Mouse (Mus musculus) heart, adult 8-10 months (tissue): ENCODE measurements around the gene Camta1. TPM values are rescaled to one million over a fixed set of nuclear protein-coding genes. Genes with fewer than 3 reads are reported as not detected.
"Not testable (repeated sequence)": the region's sequence is repeated elsewhere in the genome, so short reads cannot be mapped to it uniquely, and the experiment has no call there.

Experiments used
- DNase-seq: peaks from one replicate; pipeline ENCODE4 v3.0.0; 2022; ENCODE audit warnings: low spot score
- total RNA-seq, 4 experiments: library from RNA; stranded (reverse); gene quantifications; 2 replicates each; pipeline ENCODE4 v1.2.4; 2022

Gene Camta1
- total RNA-seq, 4 experiments from 2014 or later, result 185 to 232 (median 202) TPM

- peak; percentile 80 for DNase-seq
Measured at GRCm38 (mm10) chr4:151073108-151073744, 788.5 kb downstream of the Camta1 start.

DNA sequence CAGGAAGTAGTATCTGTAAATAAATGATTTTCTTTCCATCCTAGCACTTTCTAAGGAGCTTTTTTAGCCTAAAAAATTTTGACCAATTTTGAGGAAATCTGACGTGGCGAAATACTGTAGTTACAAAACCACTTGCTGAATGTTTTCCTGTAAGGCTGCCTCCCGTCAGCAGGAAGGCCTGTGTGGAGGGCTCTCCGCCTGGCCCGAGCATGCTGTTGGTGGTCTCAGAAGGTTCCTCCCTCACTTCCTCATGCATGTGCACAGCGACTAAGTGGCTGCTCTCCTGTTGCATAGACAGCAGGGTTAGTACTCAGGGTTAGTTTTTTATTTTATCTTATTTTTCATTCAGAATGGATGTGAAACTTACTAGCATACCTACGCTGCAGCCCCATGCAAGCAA lies 790.7 kb downstream of the Camta1 start:
- no peak for DNase-seq

GRCm38 (mm10) chr4:151068751-151069150 lies 792.9 kb downstream of the Camta1 start:
- DNase-seq, result no peak

GRCm38 (mm10) chr4:151059566-151059965 lies 802.1 kb downstream of the Camta1 start:
- no peak for DNase-seq

DNA sequence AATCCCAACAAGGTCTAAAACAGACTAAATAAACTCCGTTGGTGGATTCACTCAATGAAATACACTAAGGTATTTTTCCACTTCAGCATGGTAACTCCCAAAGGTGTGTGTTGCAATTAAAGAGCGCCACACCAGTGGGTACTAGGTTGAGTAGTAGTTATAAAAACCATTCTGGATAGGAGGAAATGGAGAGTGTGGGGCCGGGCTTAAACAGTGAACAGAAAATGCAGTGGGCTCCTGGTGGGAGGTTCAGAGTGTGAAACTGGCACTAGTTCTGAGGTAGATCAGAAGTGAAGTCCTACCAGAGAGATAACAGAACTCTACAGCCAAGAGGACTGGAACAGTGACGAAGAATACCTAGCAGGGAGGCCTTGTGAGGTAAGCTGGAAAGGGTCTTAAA lies 803.0 kb downstream of the Camta1 start:
- DNase-seq, result no peak

DNA sequence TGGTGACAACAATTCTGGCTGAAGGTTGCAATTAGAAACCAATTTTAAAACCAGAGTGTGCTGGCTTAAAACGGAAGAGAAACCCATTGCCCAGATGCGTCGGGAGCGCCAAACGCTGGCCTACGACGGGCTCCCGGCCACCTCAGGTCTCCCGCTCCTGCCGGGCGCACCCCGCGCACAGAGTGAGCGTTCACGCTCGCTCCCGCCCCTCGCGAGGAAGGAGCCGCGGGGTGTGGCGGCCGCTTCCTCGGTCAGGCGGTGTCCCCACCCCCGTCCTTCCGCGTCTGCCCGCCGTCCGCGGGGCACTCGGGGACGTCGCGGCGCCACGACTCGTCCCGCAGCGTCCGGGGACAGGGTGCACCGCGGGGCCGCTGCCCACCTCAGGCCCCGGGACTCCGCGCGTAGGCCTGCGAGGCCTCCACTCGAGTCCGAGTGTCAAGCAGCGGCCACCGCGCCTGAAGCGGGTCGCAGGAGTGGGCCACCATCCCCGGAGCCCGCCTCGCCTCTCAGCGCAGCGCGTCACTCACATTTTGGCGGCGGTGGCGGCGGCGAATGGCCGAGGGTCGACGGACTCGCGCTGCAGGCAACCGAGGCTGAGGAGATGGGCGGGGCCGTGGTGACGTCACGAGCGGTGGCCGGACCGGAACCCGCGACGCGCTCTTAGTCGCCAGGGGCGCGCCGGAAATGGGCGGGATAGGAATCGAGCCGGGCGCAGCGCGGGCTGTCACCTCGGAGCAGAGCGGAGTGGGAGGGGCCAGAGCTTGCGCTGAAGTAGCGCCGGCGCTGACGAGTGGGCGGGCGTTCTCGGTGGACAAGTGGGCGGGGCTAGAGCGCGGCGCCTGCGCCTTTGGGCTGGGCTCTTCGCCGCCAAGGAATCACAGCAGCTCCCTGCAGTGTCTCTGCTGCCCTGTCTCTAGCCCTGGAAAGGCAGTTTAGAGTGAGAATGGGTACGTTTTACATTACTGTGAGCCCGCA lies 804.0 kb downstream of the Camta1 start, which contains the start of gene Vamp3:
TSS of gene Vamp3 (minus strand) at position 617 of the 975 bp plus-strand sequence.
- peak; percentile 97 for DNase-seq

- DNase-seq, result no peak
Measured at GRCm38 (mm10) chr4:151051162-151051561, 810.5 kb downstream of the Camta1 start.

- DNase-seq, result no peak
Measured at GRCm38 (mm10) chr4:151046524-151046923, 815.2 kb downstream of the Camta1 start.

GRCm38 (mm10) chr4:151044944-151045570 lies 816.6 kb downstream of the Camta1 start:
- DNase-seq, result no peak

DNA sequence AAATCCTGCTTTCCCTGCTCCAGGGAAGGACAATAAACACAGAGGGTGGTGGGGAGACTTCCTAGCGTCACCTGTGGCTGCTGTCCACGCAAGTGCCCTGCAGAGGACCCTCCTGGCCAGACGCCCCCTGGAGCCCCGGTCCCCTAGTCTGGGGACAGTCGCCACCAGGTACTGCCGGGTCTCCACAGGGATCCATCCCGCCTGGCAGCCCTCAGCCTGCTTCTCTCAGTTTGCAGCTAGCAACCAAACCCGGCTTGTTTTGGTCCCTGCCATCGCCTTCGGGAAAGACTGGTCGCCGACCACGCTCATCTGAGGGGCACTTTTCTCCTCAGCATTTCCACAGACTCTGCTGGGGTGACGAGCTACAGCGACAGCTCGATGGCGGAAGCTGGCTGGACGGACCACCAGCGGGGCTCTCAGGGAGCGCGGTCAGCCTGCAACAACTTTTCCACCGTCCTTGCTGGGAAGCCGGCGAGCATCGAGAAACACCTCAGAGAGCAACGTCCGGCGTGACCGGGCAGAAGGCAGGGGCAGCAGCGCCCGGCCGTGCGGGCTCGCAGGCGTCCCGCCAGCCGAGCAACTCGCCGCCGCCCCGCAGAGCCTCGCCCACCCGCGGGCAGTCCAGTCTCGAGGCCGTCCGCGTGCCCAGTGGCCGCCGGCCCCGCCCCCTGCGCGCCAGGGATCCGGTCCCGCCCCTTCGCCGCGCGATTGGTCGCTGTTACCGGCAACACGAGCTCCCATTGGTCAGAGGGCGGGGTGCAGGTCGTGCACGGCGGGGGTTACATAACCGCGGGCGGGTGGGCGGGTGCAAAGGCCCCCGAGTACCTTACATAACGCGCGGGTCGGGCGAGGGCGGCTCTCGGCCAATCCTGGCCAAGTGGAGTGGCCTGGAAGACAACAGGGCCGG lies 817.4 kb downstream of the Camta1 start, which contains the start of gene Per3:
TSS of gene Per3 (minus strand) at position 629 of the 907 bp plus-strand sequence.
- DNase-seq, result peak; percentile 97

- no peak for DNase-seq
Measured at GRCm38 (mm10) chr4:151043281-151043680, 818.4 kb downstream of the Camta1 start.

DNA sequence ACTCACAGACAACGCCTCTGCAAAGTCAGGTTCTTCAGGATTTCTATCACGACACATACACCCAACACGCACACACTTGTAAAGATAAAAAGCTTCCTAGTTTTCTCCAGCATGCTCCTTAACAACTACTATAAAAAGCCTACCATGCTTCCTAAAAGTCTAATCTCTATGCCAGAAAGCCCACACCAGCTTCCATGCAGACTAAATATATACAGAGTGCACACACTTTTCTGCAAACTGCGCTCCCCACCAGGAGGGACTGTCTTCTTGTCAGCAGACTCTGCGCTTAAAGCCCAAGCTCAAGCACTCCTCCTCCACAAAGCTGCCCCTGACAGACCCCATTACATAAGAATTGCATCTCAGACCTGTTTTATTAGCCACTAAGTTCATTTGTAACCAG lies 820.2 kb downstream of the Camta1 start:
- no peak for DNase-seq

DNA sequence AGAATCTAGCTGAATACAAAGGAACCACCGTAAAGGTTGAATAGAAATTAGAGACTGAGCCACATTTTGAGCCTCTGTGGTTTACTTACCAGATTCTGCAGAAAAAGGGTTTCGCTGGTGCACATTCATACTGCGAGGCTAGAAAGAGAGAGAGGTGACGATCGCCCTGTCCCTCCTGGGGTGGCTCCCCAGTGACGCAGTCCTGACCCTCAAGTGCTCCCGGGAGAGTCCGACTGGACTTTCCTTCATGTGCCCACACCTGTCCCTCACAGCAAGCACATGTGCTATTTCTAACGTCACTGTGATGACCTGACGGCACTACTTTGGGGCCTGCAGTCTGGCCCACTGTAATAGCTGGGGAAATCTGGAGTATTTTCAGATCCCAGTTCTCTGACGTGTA lies 823.9 kb downstream of the Camta1 start:
- DNase-seq, result no peak

DNA sequence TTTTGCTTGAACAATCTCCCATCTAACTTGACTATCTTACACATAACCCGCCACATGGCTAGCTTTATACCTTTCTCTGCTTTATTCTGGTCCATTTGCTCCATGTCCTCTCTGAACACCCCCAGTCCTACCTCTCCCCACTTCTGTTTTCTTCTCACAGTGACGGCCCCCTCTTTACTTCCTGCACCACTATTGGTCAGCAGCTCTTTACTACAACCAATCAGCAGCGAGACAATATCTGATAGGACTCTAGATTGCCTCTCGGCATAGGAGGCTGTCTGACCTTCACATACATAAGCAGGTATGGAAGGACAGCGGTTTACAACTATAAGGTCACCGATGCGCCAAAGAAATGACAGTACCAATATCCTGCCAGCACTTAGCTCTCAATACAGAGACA lies 825.2 kb downstream of the Camta1 start:
- no peak for DNase-seq

DNA sequence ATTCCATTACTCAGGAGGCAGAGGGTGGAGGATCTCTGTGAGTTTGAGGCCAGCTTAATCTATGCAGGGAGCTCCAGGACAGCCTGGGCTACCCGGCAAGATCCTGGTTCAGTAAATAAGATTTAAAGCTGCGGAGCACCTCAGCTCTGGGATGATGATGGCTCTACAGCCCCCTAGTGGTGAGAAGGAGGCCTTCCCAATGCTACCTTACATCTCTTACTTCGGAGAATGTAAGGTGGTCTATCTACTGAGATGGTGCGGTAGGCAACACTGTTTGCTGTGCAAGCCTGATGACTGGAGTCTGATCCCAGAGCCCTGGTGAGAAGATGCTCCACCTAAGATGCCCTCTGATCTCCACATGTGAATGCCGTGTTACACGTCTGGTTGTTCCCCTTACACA lies 834.7 kb downstream of the Camta1 start:
- no peak for DNase-seq

- no peak for DNase-seq
Measured at GRCm38 (mm10) chr4:151024152-151024551, 837.5 kb downstream of the Camta1 start.

GRCm38 (mm10) chr4:151017356-151017755 lies 844.3 kb downstream of the Camta1 start:
- DNase-seq, result not testable (repeated sequence)

DNA sequence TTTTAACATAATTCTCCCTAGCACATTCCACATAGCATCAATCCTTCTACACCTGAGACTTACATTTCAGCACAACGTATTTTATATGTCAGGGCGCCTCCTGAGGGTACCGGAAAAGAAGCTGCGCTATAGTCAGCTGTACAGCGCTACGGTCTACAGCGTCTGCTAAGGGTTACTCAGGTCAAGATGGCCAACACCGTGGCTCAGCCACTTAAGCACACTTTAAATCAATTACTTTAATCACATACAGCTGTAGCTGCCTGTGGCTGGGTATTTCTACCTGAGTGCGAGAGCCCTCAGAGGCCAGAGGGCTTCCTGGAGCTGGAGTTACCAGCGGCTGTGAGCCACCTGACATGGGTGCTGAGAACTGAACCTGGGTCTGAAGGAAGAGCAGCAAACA lies 845.7 kb downstream of the Camta1 start:
- DNase-seq, result no peak

DNA sequence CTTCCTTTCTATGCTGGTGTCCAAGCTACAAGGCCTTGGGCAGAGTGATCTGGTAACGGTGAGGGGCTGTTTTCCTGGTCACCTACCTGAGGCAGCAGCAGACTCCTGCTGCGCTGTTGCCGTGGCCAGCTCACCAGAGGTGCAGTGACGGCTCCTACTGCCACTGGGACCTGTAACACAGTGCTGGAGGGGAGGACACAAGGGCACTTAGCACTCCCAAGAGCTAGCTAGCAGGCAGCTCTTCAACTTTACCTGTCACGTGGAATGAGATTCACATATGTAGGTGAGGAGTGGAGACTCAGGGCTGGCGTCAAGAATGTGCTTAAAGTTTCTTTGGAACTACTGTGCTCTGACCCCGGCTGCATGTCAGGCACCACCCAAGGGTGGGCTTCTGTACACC lies 851.4 kb downstream of the Camta1 start:
- DNase-seq, result no peak

DNA sequence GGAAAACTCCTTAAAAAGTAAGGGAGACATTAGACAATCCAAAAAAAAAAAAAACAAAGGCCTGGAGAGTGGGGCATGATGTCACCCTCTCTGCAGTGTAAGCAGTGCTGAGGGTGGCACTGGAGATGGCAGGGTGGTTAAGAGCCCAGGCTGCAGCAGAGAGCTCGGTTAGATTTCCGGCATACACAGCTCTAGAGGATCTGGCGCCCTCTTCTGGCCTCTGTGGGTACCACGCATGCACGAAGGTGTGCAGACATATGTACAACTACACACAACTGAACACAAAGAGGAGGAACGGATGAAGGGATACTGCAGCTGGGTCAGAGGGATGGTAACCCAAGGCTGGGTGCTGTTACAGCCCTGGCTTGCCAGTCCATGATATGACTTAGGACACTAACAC lies 854.7 kb downstream of the Camta1 start:
- DNase-seq, result no peak

- DNase-seq, result no peak
Measured at GRCm38 (mm10) chr4:151005656-151006318, 855.9 kb downstream of the Camta1 start.
